Mouse (Mus musculus) cerebellum, postnatal 14 days (tissue): Measurements from ENCODE around the gene Tpi1.
"Not testable (repeated sequence)": the region's sequence is repeated elsewhere in the genome, so short reads cannot be mapped to it uniquely, and the experiment has no call there.

Experiments
- DNase-seq, 2 experiments: peaks; one replicate each; pipeline ENCODE4 v3.0.0; 2021; ENCODE audit warnings: mixed read lengths in 2 of 2

Tpi1 gene

DNA sequence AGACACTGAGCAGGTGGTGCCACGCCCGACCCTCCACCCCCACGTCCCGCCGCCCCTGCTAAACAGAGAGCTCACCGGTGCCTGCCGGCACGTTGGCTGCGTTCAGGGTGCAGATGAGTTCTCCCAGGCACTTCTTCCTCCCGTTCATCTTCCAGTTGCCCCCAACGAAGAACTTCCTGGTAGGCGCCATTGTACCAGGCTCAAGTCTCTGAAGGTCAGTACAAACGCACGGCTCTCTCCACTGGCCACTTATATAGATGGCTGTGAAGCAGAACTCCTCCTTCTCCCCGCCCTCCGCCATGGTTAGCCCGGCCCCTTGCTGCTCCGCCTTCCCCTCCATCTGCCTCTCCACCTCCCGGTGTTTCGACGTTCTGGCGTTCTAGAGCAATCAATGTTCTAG, at the start of gene Tpi1:
Gene Tpi1 (minus strand): TSS at position 364 of the 400 bp plus-strand sequence.
- peak; percentile 94 for DNase-seq

DNA sequence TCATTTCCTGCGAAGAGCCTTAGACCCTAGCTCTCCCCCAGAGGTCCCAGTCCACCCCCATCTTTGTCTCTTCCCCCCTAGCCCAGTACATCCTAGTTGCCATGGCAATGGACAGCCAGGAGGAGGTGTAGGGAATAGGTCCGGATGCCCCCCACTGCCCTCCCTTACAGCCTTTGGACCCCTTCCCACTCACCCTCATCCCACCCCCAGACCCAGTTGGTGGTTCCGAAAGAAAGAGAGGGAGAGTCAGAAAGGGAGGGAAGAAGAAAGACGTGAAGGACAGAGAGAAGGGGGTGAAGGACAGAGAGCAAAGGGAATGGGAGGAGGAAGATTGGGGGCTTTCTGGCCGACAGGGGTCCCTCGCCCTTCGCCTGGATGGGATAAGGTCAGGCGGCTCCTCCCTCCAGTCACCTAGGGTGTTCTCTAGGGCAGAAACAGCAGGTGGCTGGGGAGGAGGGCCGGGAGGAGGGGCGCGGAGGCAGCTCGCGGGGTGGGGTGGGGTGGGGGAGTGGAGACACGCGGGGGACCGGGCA, 49.1 kb upstream of the Tpi1 start:
- DNase-seq: peak; percentile 66

DNA sequence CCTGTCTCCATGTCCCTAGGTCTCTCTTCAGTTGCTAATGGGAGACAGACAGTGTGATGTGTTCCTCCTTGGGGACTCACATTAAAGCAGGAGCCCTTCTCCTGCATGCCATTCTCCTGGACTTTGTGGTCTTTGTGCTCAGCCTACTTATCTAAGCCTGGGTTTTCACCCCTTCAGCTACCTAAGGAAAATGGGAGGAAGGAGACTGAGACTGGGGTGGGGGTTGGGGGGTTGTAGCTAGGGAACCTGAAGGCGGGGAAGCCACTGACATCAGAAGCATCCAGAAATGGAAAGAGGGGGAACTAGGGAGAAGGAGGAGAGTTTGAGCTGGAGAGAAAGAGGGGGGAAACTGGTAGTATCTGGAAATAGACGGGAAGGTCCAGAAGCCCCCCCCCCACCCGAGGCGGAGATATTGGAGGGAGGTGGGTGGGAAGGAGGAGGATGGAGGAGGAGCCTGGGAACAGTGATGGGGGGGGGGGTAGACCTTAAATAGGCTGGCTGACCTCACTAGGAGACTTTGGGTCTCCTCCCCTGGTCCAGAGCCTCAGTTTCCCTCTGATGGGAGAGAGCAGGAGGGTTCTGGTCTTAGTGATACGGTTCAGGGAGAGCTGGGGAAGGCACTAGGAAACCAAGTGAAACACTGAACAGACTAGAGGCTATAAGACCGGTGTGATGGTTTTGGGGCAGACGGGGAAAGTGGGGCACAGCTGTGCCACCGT, 48.5 kb upstream of the Tpi1 start:
- peak; percentile 38 to 45 for DNase-seq

DNA sequence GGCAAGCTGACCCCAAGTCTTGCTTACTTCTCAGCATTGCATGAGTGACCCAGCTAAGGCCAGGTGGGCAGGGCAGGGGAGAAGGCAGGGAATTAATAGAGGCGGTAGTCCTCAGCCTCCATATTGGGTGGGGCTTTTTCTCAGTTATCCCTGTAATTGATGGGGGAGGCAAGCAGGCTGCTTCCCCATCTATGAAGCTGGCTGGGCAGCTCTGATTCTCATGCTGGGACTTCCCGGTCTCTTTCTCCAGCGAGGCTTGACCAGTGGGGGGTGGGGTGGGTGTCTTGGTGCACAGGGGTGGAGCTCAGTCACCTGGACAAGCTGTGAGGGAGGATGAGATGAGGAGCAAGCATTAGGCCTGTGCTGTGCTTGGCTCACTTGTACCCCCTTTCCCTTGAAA, 47.7 kb upstream of the Tpi1 start:
- peak in 1 of 2 experiments; percentile 52 for DNase-seq

DNA sequence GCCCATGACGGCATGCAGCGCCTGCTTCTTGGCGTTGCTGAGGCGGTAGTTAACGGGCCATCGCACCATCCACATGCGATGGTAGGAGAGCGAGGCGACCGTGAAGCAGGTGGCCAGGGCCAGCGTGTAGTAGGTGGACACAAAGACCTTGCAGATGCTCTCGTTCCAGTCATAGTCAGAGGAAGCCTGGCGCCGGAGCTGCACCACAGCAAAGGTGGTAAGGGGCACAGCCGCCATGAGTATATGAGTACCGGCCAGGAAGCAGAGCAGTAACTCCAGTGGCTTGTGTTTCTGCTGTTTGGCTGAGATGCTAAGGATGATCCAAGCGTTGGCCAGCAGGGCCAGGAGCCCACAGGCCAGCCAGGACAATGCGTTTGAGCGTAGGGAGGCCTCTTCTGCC, 47.2 kb upstream of the Tpi1 start:
- DNase-seq: peak; percentile 52 to 61

DNA sequence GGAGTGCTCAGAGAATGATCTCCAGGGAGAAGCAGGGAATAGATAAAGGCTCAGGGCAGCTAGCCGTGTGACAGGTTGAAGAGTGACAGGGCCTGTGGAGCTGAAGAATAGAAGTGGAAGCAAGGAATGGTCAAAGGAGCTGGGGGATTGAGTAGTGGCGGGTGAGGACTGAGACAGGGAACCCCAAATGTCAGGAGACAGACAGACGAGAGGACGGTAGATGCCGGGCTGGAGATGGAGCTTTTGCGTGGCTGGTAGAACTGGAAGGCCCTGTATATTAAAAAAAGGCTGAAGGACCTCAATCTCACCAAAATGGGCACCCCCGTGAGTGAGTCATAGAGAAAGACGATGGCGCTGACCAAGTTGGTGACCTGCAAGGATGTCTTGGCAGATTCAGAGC, 46.4 kb upstream of the Tpi1 start:
- no peak for DNase-seq

DNA sequence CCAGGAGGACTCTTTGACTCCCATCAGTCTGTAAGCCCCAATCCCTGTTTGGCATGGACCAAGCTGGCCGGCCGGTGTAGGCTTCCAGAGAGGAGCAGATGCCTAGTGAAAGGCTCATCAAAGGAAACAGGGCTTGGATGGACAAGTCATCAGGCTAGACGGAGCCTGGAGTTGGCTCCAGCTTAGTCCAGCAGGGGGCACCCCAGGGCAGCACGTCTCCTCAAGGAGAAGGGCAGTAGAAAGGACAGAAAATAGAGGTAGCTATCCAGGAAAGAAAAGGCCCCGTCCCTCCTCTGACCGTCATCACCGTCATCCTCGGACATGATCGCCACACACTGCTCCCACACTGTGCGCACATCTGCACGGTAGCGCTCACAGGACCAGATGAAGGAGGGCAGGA, 45.6 kb upstream of the Tpi1 start:
- DNase-seq: peak; percentile 95 to 98

DNA sequence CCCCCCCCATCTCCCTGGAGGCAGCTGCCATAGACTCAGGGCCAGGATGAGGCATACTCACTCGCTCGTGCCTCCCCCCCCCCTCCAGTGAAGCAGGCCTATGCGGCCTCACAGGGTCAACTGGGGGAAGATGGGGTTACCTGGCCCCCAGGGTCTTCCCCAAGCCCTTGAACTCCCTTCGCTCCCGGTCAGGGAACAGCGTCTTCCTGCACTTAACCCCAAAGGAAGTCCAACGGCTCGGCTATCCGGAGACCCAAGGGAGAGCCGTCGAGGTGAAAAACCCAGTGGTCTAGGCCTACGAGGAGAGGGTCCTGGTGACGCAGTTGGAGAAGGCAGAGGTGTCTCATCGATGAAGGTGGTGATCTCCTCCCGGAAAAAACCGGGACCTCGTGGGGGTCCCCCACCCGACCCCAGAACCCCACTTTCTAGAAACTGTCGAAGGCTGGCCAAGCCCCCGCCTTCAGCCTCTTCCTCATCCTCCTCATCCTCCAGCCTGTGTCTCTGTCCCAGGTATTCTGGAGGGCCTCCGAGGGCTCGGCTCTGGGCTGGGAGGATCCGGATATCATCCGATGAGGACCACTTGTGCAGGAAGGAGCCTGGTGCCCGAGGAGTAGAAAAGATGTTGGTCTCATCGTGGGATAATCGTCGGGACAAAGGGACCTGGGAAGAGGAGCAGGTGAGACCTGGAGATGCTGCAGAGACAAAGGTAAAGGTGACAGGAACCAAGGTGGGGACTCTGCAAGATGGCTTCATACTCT, 44.6 kb upstream of the Tpi1 start:
- DNase-seq: peak in 1 of 2 experiments; percentile 33

DNA sequence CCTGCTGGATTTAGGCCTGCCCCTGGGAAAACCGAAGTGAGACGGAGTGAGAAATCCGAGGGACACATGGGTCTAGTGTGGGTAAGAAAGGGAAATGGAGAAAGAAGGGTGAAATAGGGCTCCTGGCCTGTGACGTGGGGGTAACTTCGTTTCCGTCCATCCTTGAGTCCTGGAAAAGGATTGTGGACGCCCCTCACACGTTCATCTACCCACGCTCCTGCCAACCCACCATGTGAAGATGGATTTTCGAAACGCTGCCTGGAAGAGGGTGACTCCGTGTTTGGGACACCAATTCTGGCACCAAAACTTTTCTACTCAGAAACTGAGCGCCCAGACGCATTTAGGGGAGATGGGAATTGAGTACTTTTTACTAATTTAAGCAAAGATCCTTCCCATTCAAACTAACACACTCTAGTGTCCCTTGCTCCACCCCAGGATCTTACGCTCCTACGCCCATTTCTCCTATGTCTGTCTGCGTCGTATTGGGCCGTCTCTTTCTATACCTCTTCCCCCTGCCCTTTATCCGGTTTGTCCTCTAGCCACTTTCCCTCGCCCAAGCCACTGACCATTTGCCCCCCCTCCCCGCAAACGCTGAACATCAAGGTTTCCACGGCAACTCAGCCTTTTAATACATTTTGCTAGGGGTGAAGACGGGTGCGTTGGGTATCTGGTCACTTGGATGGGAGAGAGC, 43.9 kb upstream of the Tpi1 start:
- peak in 1 of 2 experiments; percentile 36 for DNase-seq

DNA sequence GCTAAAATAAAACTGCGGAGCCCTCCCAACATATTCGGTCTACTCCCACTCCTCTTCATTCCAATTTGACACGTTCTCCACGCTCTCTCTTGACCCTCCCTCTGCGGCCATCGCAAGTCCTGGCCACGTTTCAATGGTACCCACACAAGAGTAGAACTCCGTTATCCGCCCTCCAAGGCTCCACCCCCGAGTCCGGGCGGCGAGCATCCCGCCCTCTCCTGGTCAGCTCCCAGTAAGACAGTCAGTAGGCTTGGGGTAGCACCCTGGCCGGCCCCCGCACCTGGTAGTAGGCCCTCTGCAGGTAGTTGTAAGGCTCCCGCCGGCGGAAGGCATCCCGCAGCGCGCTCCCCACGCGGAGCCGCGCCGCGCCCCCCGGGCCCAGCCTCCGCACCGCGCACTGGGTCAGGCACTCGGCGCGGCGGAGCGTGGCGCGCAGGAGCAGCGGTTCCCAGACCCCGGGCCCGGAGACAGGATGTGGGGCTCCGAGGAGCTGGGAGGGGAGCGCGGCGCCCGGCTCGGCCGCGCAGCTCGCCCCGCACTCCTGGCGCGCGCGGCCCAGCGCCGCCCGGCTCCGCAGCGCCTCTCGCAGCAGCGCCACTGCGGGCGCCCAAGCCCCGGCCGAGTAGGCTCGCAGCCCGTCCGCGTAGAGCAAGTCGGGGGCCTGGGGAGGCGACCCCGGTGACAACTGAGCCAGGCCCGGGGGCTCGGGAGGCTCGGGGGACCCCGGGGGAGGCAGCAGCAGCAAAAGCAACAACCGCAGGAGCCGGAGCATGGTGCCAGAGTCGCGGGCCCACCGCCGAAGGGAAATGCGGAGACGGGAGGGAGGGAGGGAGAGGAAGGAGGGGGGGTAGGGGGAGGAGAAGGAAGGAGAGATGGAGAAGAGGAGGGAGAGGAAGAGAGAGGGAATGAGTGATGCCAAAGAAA, 43.1 kb upstream of the Tpi1 start, which contains the start of gene P3h3:
Gene P3h3 (minus strand): TSS at position 837 of the 924 bp plus-strand sequence.
- peak; percentile 94 for DNase-seq

DNA sequence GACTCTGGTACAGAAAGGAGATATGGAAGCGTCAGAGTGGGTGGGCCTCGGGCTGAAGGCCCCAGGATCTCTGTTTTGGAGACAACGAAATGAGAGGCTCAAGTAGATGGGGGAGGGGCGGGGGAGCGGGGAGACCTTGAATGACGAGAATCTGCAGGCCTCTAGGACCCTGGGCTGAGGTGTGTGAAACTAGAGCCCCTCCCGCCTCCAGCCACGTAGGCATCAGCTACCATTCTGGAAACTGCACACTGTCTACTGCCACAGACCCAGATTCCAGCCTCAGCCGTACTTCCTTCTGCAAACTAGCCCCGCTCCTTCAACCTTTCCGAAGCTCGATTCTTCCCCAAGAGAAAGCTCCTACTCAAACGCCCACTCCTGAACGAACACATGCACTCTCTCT, 42.2 kb upstream of the Tpi1 start:
- peak; percentile 74 to 85 for DNase-seq

DNA sequence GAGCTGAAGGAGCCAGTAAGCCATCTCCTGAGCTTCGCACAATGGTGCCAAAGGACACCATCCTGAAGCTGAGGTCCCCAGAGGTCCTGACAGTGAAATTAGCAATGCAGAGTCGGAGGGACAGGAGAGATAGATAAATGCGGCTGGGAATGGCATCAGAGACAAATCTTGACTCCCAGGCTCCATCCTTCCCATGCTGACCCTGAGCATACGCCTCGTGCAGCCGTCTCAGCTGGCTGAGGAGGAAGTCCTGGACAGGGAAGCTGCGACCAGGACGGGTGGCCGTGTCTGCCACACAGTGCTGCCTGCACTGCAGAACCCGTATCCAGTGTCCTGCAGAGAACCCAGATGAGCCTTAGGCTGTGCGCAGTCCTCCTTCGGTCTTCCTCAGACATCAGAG, 40.6 kb upstream of the Tpi1 start:
- DNase-seq: no peak

DNA sequence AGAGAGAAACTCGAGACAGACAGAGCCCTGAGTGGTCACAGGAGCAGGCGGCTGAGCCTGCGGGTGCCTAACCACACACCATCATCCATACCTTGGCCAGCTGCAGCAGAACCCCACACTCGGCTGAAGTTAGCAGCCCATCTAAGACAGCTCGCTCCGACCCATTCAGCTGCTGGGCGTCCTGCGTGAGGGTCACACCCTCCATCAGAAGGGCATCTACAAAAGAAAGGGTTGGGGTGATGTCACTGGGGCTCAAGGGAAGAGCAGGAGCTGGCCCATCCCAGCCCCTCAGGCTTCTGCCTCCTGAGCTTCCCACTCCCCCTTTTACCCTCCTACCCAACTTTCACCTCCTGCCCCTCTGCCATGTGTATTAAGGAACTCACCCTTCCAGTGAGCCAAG, 36.4 kb upstream of the Tpi1 start:
- no peak for DNase-seq

DNA sequence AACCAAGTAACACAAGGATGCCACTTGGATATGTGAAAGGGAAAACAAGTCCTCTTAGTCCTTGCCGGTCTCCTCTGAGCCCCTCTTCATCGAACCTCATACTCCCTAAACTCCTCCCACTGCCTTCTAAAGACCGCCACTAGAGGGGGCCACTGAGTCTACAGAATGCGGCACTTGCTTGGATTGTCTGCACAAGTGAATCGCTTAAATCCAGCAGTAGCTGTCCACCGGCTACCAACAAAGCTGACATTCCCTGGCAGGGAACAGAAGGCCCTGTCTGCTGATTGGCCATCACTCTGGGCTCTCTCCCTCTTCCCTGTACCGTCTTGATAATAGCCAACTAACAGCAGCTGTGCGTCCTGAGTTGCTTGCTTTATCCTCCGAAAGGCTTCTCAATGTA, 33.2 kb upstream of the Tpi1 start:
- DNase-seq: peak; percentile 98 to 99

DNA sequence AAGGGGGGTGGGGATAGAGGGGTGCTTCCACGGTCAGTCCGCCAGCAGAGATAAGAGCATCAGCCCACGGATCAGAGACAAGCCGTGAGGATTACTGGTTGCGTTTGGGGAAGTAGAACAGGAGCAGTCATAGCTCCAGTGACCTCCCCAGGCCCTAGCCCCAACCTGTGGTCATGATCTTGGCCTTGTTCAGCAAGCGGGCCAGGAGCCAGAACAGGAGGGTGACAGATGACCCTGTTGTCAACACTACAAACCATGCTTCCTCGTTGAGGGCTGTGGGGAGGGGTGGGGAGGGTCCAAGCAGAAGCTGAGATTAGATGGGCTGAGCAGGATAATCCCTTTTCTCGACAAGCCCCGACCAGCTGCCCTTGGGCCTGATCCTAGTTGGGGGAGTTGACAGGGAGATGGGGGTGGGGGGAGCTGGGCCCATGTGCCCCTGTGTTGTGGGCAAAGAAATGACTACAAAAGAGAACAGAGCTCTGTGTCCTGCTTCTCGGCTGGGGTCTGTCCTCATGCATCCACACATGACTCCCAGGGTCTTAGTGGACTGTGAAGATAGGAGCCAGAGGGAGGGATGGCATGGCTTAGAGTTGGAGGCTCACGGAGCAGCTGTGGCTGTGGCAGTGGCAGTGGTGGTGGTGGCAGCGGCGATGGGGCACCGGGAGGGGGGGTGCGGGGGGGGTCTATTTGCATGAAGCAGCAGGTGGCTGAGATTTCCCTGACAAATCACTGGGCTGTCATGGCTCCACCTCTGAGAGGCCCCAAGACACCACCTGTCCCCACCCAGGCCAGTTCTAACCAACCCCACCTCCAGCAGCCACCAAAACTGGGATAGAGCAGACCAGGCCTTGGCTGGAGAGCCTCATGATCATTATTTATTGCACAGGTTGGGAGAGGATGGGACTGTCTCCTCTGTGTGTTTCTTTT, 26.4 kb upstream of the Tpi1 start, which contains the start of gene Gnb3:
Gene Gnb3 (minus strand): TSS at position 35 of the 927 bp plus-strand sequence.
- DNase-seq: peak; percentile 36 to 69

DNA sequence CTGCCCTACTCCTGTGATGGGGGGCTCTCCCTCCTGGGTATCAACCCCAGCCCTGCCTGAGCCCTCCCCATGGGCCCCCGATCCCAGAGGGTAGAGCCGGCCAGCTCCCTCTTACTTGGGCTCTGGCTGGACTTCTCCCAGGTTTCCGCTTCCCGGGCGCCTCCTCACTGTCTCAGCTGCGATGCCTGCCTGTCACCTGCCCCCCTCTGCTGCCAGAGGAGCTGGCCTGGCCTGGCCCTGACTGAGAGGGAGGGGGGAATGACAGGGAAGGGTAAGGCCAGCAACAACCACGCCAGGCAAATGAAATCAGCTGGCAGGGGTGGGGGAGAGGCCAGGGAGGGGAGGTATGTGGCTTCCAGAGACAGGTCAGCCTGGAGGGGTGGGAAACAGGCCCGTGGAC, 25.7 kb upstream of the Tpi1 start:
- DNase-seq: peak; percentile 39 to 63

DNA sequence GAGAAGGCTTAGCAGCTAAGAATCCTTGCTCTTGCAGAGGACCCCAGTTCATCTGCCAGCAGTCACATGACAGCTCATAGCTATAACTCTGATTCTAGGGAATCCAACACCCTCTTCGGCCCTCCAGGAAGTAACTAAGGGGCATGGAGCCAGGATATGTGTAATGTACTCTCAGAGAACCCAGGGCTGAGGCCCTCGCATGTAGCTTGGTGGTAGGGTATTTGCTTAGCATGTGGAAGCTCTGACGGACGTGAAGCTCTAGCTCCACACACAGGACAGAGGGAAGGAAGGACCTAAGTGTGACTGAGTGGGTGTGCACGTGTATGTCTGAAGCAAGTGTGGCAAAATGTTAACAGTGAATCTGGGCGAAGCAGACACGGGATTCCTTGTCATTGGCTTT, 22.3 kb upstream of the Tpi1 start:
- DNase-seq: no peak

DNA sequence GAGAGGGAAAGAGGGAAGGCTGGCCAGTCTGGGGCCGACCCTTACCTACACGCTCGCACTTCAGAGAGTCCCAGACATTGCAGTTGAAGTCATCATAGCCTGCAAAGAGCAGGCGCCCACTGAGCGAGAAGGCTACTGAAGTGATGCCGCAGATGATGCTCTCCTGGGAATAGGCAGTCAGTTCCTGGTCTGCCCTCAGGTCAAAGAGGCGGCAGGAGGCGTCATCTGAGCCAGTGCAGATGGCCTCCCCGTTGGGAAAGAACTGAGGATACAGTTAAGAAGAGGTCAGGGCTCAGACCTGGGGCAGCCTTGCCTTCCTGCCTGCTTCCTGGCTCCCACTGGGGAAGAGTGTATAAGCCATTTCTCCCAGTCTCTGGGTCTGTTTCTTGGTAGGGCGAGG, 21.4 kb upstream of the Tpi1 start:
- DNase-seq: no peak

DNA sequence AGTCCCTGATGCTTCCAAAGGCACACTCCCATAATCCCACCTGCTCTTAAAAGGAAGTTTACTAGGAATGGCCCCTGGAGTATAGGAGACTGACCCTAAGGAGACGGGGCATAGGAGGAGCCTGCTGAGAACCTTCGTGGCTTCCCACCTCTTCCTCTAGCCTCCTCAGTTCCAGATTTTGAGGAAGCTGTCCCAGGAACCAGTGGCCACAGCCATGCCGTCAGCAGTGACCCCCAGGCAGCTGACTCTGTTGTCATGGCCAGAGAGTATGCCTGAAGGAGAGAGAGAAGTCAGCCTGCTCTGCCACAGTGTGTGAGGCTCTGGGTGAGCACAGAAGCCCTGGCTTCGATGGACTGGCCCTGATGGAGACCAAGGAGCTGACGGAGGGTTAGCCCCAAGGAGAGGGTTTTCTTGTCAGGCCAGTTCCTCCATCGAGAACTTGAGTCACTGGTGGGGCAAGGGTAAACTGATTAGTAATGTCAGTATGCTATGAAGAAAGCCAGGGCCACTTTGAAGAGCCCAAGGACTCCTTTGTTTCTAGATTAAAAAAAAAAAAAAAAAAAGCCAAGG, 20.5 kb upstream of the Tpi1 start:
- no peak for DNase-seq

DNA sequence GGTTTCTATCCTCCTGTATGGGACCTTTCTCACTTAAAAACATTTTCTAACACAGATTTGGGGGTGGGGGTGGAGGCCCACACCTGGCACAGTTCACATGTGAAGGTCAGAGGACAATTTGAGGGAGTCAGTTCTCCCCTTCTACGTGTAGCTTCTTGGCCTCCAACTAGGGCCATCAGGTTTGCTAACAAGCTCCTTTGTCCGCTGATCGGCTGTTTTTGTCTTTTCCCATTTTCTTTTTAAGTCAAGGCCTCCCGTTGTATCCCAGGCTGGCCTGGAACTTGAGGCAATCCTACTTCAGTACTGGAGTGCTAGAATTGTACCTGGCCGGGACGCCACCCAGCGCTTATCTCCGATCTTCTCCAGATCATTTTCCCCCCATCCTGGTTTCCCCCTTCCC, 17.6 kb upstream of the Tpi1 start:
- no peak for DNase-seq

DNA sequence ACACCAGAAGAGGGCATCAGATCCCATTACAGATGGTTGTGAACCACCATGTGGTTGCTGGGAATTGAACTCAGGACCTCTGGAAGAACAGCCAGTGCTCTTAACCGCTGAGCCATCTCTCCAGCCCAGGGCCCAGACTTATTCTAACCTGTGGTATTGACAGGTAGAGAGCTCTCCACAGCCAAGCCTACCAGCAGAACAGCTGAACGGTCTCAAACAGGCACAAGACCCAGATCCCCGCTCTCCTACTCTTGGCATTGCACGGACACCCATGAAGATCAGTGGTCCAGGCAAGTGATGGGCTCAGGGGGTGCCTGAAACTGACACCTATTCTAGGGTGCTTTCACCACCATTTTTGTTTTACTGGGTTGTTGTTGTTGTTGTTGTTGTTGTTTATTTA, 17.1 kb upstream of the Tpi1 start:
- not testable (repeated sequence) for DNase-seq
